7 mouse cellular contexts compared by ENCODE assay signal in genomic region chr3:103967231-103967630, GRCm38 (mm10). TPM values are rescaled to one million over a fixed set of nuclear protein-coding genes. Genes with fewer than 3 reads are reported as not detected.
DNase-seq lines count a peak whose midpoint lies in the region; ATAC-seq and TF ChIP-seq lines count a peak whose summit lies in the region.

No protein-coding gene starts in this region.

- no peaks in the 10 kb centered on the region for H3K9me3 ChIP-seq in lung, embryonic 15.5 days
- H3K9me3 ChIP-seq in limb, embryonic 11.5 days (ENCODE audit: control insufficient read depth, low read length): no peaks in the 10 kb centered on the region
- H3K9me3 ChIP-seq in stomach, embryonic 14.5 days (ENCODE audit: control insufficient read depth, low read depth, low read length): no peaks in the 10 kb centered on the region

- no peak for TF ChIP-seq POLR2A in embryonic fibroblast, embryonic 13.5 days (IDR thresholded peaks at IDR 0.05; ENCODE audit: low read depth, low read length)

- peaks cover 12% of the 10 kb centered on the region; the same call in 1 of the 2 replicates for H3K36me3 ChIP-seq in lung, embryonic 15.5 days
- H3K36me3 ChIP-seq in limb, embryonic 11.5 days (ENCODE audit: control insufficient read depth, insufficient read depth, low read length): peaks cover 3% of the 10 kb centered on the region; the same call in 1 of the 2 replicates
- H3K36me3 ChIP-seq in stomach, embryonic 14.5 days (ENCODE audit: control insufficient read depth, insufficient read depth, low read length): peaks cover 16% of the 10 kb centered on the region

- peak overlapping the region; percentile 92 for H3K4me3 ChIP-seq in lung, embryonic 15.5 days
- peak overlapping the region; percentile 64 for H3K4me3 ChIP-seq in embryonic fibroblast, embryonic 13.5 days (ENCODE audit: insufficient read depth, low read length)
- peak overlapping the region; percentile 63 for H3K4me3 ChIP-seq in limb, embryonic 11.5 days (ENCODE audit: low read depth, low read length)
- peak overlapping the region; percentile 68 for H3K4me3 ChIP-seq in stomach, embryonic 14.5 days (ENCODE audit: low read depth, low read length)

- H3K4me2 ChIP-seq in lung, embryonic 15.5 days: peak overlapping the region; percentile 82
- H3K4me2 ChIP-seq in limb, embryonic 11.5 days (ENCODE audit: low read depth, severe bottlenecking): peak overlapping the region; percentile 75
- H3K4me2 ChIP-seq in stomach, embryonic 14.5 days (replicated peaks; ENCODE audit: low read depth, low read length): peak overlapping the region; percentile 61

- no peaks in the 10 kb centered on the region for H3K27me3 ChIP-seq in lung, embryonic 15.5 days
- no peaks in the 10 kb centered on the region for H3K27me3 ChIP-seq in limb, embryonic 11.5 days (ENCODE audit: control insufficient read depth, insufficient read depth, low read length)
- H3K27me3 ChIP-seq in stomach, embryonic 14.5 days (ENCODE audit: control insufficient read depth, insufficient read depth, low read length): no peaks in the 10 kb centered on the region

- no peak for ATAC-seq in lung, embryonic 15.5 days (ENCODE audit: borderline replicate concordance, extremely low read depth, low FRiP score, low TSS enrichment)
- no peak for ATAC-seq in limb, embryonic 11.5 days (ENCODE audit: insufficient number of reproducible peaks, low FRiP score, low TSS enrichment, low read depth)
- ATAC-seq in stomach, embryonic 14.5 days (ENCODE audit: insufficient number of reproducible peaks, insufficient read depth, low FRiP score, low read depth): no peak

- peak overlapping the region; percentile 94 for H3K27ac ChIP-seq in lung, embryonic 15.5 days
- H3K27ac ChIP-seq in embryonic fibroblast, embryonic 13.5 days (ENCODE audit: insufficient read depth, low read length): 0 out of 2 replicates have a peak overlapping the region, but pooled peaks have one; percentile 17
- H3K27ac ChIP-seq in limb, embryonic 11.5 days (replicated peaks; ENCODE audit: low read depth, low read length): peak overlapping the region; percentile 95
- peak overlapping the region; percentile 94; the same call in 1 of the 2 replicates for H3K27ac ChIP-seq in stomach, embryonic 14.5 days (ENCODE audit: low read length)

- no peak for DNase-seq in lung, postnatal 10 days
- no peak for DNase-seq in limb, embryonic 11.5 days (ENCODE audit: low spot score)
- DNase-seq in cerebellum, postnatal 36 days: no peak
- DNase-seq in thymus, postnatal 14 days: no peak

- WGBS in lung, embryonic 15.5 days: 15% methylated on average over 2 of the region's 2 CpGs
- WGBS in limb, embryonic 11.5 days: 22% methylated on average over 2 of the region's 2 CpGs
- WGBS in stomach, embryonic 14.5 days: 24% methylated on average over 2 of the region's 2 CpGs

- peak overlapping the region; percentile 84 for H3K9ac ChIP-seq in lung, embryonic 15.5 days
- peak overlapping the region; percentile 77 for H3K9ac ChIP-seq in limb, embryonic 11.5 days (ENCODE audit: low read length)
- peak overlapping the region; percentile 76 for H3K9ac ChIP-seq in stomach, embryonic 14.5 days (replicated peaks; ENCODE audit: low read depth, low read length)

- no peak for TF ChIP-seq CTCF in embryonic fibroblast, embryonic 13.5 days (IDR thresholded peaks at IDR 0.05; ENCODE audit: borderline replicate concordance, insufficient read depth, low read length)

- H3K4me1 ChIP-seq in lung, embryonic 15.5 days: peaks cover 16% of the 10 kb centered on the region
- H3K4me1 ChIP-seq in embryonic fibroblast, embryonic 13.5 days (ENCODE audit: control insufficient read depth, insufficient read depth, low read length): peaks cover 2% of the 10 kb centered on the region; the same call in 1 of the 2 replicates
- peaks cover 3% of the 10 kb centered on the region; the same call in 1 of the 2 replicates for H3K4me1 ChIP-seq in limb, embryonic 11.5 days (ENCODE audit: control insufficient read depth, insufficient read depth, low read length)
- 0 out of 2 replicates have a peak, but pooled peaks cover 2% of the 10 kb centered on the region for H3K4me1 ChIP-seq in stomach, embryonic 14.5 days (ENCODE audit: control insufficient read depth, insufficient read depth, low read length)

RNA-seq across cellular contexts. Expression of gene Phtf1, which starts 0.7 kb away (rescaled TPM):
- polyA plus RNA-seq in lung, embryonic 15.5 days (2015; fragmentation: Nextera tagmentation; extraction: Ambion mirVana): 25.0 and 29.2 TPM in 2 replicates
- 47.7 and 53.1 TPM in 2 replicates for polyA plus RNA-seq in embryonic fibroblast, embryonic 13.5 days (2011; ENCODE audit: insufficient read length, low read depth, missing spikeins)
- 42.2 and 46.1 TPM in 2 replicates for polyA plus RNA-seq in limb, embryonic 11.5 days (2014; fragmentation: Nextera tagmentation; extraction: Ambion mirVana)
- polyA plus RNA-seq in stomach, embryonic 14.5 days (2014; fragmentation: Nextera tagmentation; extraction: Ambion mirVana): 34.5 and 36.0 TPM in 2 replicates

RNA-seq across cellular contexts. Expression of gene Rsbn1, which starts 53.3 kb away (rescaled TPM):
- 10.1 and 10.2 TPM in 2 replicates for polyA plus RNA-seq in lung, embryonic 15.5 days (2015; fragmentation: Nextera tagmentation; extraction: Ambion mirVana)
- 10.1 and 11.9 TPM in 2 replicates for polyA plus RNA-seq in embryonic fibroblast, embryonic 13.5 days (2011; ENCODE audit: insufficient read length, low read depth, missing spikeins)
- 19.8 and 19.9 TPM in 2 replicates for polyA plus RNA-seq in limb, embryonic 11.5 days (2014; fragmentation: Nextera tagmentation; extraction: Ambion mirVana)
- polyA plus RNA-seq in stomach, embryonic 14.5 days (2014; fragmentation: Nextera tagmentation; extraction: Ambion mirVana): 12.5 and 12.8 TPM in 2 replicates

Comparison
In these comparisons a context has a peak if more than half of its experiments do, and no peak if none do; other contexts are left out.
1. H3K27ac ChIP-seq: peak in every context shown above with its lines; median percentile 95 in limb, embryonic 11.5 days; 94 in lung, embryonic 15.5 days; 94 in stomach, embryonic 14.5 days; 17 in embryonic fibroblast, embryonic 13.5 days.